Mouse (Mus musculus): ENCODE measurements around the gene Uhrf2.

GRCm38 (mm10) chr19:30044630-30045029 is 14.3 kb downstream of the Uhrf2 start:
- TF ChIP-seq MAFK (IDR thresholded peaks at IDR 0.05; ENCODE audit: insufficient read depth, low read depth, low read length) (no peak), CHD2 (IDR thresholded peaks at IDR 0.05; ENCODE audit: low read depth, low read length) (no peak), ZC3H11A (IDR thresholded peaks at IDR 0.05; ENCODE audit: borderline replicate concordance, low read depth, low read length) (no peak)
